Mouse (Mus musculus) liver, embryonic 14.5 days (tissue): Measurements from ENCODE around the gene Apobec1. TPM values are rescaled to one million over a fixed set of nuclear protein-coding genes. Genes with fewer than 3 reads are reported as not detected.

ENCODE experiments used
- ATAC-seq: fragments of 200-750 bp; cut with Nextera tagmentation; 2 replicates; pipeline ENCODE4 v1.8.0; 2017; ENCODE audit warnings: moderate number of reproducible peaks, mild to moderate bottlenecking, moderate library complexity; ENCODE audit not compliant: insufficient read depth
- DNase-seq, 3 experiments: peaks; one replicate each; pipeline ENCODE4 v3.0.0-alpha.2; 2012 to 2013; ENCODE audit warnings: low read depth in 3 of 3, low spot score in 3 of 3
- H3K27ac ChIP-seq: fragments of 300-500 bp; sonication (generic); 2 replicates; pipeline ENCODE4 v1.5.1; 2014; ENCODE audit warnings: moderate library complexity, mild to moderate bottlenecking, control low read depth, inconsistent platforms
- H3K27me3 ChIP-seq: fragments of 300-500 bp; sonication (generic); 2 replicates; pipeline ENCODE4 v1.6.1; 2014; ENCODE audit warnings: mild to moderate bottlenecking, low read length, moderate library complexity; ENCODE audit not compliant: control insufficient read depth, insufficient read depth
- H3K36me3 ChIP-seq: fragments of 300-500 bp; sonication (generic); replicated peaks from 2 replicates; pipeline ENCODE4 v1.6.1; 2014; ENCODE audit warnings: low read depth; ENCODE audit not compliant: control insufficient read depth, insufficient read depth
- H3K4me1 ChIP-seq, 2 experiments: fragments of 200-500 bp in 1 of 2; fragments of 300-500 bp in 1 of 2; sonication (generic) in 1 of 2; replicated peaks; 2 replicates each; pipeline ENCODE4 v1.6.1; 2012 to 2014; ENCODE audit warnings: antibody characterized with exemption in 1 of 2, inconsistent platforms in 1 of 2, low read length in 1 of 2; ENCODE audit not compliant: control insufficient read depth in 2 of 2, insufficient read depth in 2 of 2
- H3K4me2 ChIP-seq: fragments of 300-500 bp; sonication (generic); 2 replicates; pipeline ENCODE4 v1.6.1; 2014; ENCODE audit warnings: low read depth, mild to moderate bottlenecking, control low read depth, moderate library complexity
- H3K4me3 ChIP-seq, 2 experiments: fragments of 200-500 bp in 1 of 2; fragments of 300-500 bp in 1 of 2; sonication (generic) in 1 of 2; 2 replicates each; pipeline ENCODE4 v1.5.1; 2012 to 2014; ENCODE audit warnings: low read depth in 2 of 2, low read length in 2 of 2, mild to moderate bottlenecking in 2 of 2, control low read depth in 1 of 2, inconsistent platforms in 1 of 2, moderate library complexity in 1 of 2; ENCODE audit not compliant: insufficient read depth in 1 of 2
- H3K9ac ChIP-seq: fragments of 300-500 bp; sonication (generic); replicated peaks from 2 replicates; pipeline ENCODE4 v1.6.1; 2014; ENCODE audit warnings: mild to moderate bottlenecking, control low read depth, moderate library complexity
- H3K9me3 ChIP-seq: fragments of 300-500 bp; sonication (generic); 2 replicates; pipeline ENCODE4 v1.6.1; 2016; ENCODE audit warnings: low read length, mixed read lengths; ENCODE audit not compliant: control insufficient read depth
- CTCF ChIP-seq: IDR thresholded peaks from 2 replicates; pipeline ENCODE4 v1.5.1; 2016; ENCODE audit warnings: antibody characterized with exemption, low read depth, control low read depth
- EP300 ChIP-seq: IDR thresholded peaks from 2 replicates; pipeline ENCODE4 v1.6.1; 2016; ENCODE audit warnings: antibody characterized with exemption, low read depth
- WGBS: fragments of 180-500 bp; shearing (Covaris S2); extraction: QIAGEN DNeasy Blood & Tissue Kit; methylation state at CpG from one replicate; pipeline ENCODE4 v1.1.7; 2014; ENCODE audit not compliant: insufficient replicate concordance; 5-methylcytosine and 5-hydroxymethylcytosine counted together
- polyA plus RNA-seq, 2 experiments: library from polyadenylated mRNA; depleted of rRNA in 1 of 2; stranded (reverse) in 1 of 2; unstranded in 1 of 2; fragments of >200 nt; fragmentation: Nextera tagmentation in 1 of 2; extraction: Ambion mirVana in 1 of 2; gene quantifications; 2 replicates each; pipeline versions ENCODE4 v1.2.1 to v1.2.3; 2012 to 2014

The Apobec1 gene
- polyA plus RNA-seq, 2 experiments, result 4.2 to 4.3 TPM

DNA sequence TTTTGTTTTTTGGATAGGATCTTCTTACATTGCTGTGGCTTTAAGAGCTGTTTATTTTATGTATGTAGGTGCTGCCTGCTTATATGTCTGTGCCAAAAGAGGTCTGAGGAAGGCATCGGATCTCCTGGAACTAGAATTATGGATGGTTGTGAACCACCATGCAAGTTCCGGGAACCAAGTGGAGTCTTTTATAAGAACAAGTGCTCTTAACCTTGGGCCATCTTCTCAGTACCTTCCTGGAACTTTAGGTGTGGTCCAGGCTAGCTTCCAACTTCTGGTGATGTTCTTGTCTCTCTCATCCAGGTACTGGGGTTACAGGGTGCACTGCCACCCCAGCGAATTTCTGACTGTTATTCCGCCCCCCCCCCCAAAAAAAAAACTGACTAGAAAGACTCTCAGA is 10.2 kb upstream of the Apobec1 start:
- H3K4me1 ChIP-seq, result peaks cover 0 to 7% of the 10 kb centered on the region in 2 experiments; a peak in 2 of 4 replicates
- no peak for ATAC-seq
- H3K36me3 ChIP-seq, result no peaks in the 10 kb centered on the region
- no peak overlapping the region for H3K9ac ChIP-seq
- no peaks in the 10 kb centered on the region for H3K9me3 ChIP-seq
- no peak for DNase-seq
- H3K27me3 ChIP-seq, result no peaks in the 10 kb centered on the region
- H3K4me2 ChIP-seq, result no peak overlapping the region
- H3K27ac ChIP-seq, result no peak overlapping the region
- no peak overlapping the region for H3K4me3 ChIP-seq
- 49% methylated on average over 4 of the region's 4 CpGs for WGBS
- no peak for TF ChIP-seq EP300

DNA sequence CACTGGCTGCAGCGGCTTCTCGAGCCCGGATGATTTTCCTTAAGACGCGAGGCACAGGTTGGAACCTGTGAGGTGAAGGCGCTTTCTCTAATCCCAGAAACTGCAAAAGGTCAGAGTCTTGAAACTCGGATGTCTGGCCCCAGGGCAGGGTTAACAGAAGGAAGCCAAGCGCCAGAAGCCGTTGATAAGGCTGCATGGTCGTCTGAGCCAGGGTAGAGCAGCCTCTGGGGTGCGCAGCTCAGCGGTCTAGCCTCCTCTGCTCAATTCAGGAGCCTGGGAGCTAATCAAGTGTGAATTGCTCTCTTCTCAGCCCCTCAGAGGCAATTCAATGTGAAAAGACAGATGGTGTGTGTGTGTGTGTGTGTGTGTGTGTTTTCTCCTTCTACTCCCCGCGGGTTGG is 7.5 kb upstream of the Apobec1 start, which contains the start of gene Gdf3:
TSS of gene Gdf3 (minus strand) at position 317 of the 400 bp plus-strand sequence.
- no peaks in the 10 kb centered on the region for H3K36me3 ChIP-seq
- H3K4me2 ChIP-seq, result peak within 1 kb of the TSS; percentile 50
- peak; percentile 74; the same call in 1 of the 2 replicates for ATAC-seq
- H3K9me3 ChIP-seq, result no peaks in the 10 kb centered on the region
- peak within 1 kb of the TSS in 1 of 2 experiments; percentile 10; a peak in 1 of 4 replicates for H3K4me3 ChIP-seq
- no peak for TF ChIP-seq EP300
- no peak for TF ChIP-seq CTCF
- peaks cover 0 to 7% of the 10 kb centered on the region in 2 experiments; a peak in 2 of 4 replicates for H3K4me1 ChIP-seq
- H3K9ac ChIP-seq, result peak within 1 kb of the TSS; percentile 43
- no peak within 1 kb of the TSS for H3K27ac ChIP-seq
- no peaks in the 10 kb centered on the region for H3K27me3 ChIP-seq
- DNase-seq, result no peak
- 18% methylated on average over 14 of the region's 14 CpGs for WGBS

DNA sequence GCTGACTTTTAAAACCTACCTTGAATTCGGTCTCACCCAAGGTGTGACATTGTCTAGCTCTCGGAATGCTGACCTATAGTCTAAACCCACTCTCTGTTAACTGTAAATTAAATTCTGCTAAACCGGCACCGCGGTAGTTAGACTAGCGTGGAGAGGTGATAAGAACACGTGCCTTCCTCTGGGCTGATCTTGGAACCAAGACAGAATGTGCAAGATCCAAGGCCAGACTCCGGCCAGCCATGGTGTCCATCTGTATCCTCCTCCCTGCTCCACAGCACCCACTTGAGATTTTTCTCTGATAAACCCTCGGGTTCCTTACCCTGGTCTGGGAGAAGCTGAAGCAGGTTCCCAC is 7.1 kb upstream of the Apobec1 start:
- Histone ChIP-seq H3K4me1 (peaks cover 0 to 7% of the 10 kb centered on the region in 2 experiments; a peak in 2 of 4 replicates), H3K9ac (peak overlapping the region; percentile 43), H3K36me3 (no peaks in the 10 kb centered on the region), H3K27me3 (no peaks in the 10 kb centered on the region), H3K27ac (no peak overlapping the region), H3K9me3 (no peaks in the 10 kb centered on the region), H3K4me3 (peak overlapping the region in 1 of 2 experiments; percentile 6; a peak in 1 of 4 replicates), H3K4me2 (peak overlapping the region; percentile 50)
- DNase-seq, result no peak
- 16% methylated on average over 9 of the region's 9 CpGs for WGBS
- TF ChIP-seq EP300, result no peak
- no peak for TF ChIP-seq CTCF
- ATAC-seq, result peak; percentile 58; the same call in 1 of the 2 replicates

DNA sequence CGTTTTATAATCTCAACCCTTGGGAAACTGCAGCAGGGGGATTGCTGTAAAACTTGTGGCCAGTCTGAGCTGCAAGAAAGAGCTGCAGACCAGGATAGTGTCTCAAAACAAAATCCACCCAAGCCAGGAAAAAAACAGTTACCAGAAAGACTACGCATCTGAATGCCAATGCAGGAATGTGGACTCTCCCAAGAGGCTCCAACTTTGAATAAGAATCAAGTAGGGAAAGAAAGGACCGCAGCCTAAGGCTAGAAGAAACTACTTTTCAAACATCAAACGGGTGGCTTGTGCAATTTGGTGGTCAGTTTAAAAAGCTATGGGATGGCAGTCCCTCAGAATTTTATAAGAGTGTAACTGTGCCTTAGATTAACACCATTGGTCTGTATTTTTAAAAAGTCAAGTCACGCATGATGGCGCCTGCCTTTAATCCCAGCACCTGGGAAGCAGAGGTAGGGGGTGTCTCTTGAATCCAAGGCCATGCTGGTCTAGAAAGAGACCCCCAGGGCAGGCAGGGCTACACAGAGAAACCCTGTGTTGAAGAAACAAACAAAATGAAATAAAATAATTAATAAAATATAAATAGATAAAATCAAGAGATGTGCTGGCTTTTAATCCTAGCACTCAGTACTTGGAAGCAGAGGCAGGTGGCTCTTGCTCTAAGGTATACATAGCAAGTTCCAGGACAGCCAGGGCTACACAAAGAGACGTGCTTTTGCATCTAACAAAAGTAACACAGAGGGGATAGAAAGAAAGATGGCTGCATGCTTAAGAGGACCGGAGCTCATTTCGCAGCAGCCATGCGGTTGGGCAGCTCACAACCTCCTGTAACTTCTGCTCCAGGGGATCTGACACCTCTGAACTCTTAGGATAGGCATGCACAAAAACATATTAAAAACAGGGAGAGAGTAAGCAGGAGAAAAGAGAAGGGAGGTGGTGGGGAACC is 6.5 kb upstream of the Apobec1 start:
- Histone ChIP-seq H3K9me3 (no peaks in the 10 kb centered on the region), H3K4me1 (peaks cover 0 to 7% of the 10 kb centered on the region in 2 experiments; a peak in 2 of 4 replicates), H3K36me3 (no peaks in the 10 kb centered on the region), H3K27ac (no peak overlapping the region), H3K9ac (no peak overlapping the region; the same call in 1 of the 2 replicates), H3K4me2 (peak overlapping the region; percentile 50), H3K27me3 (no peaks in the 10 kb centered on the region), H3K4me3 (0 out of 4 replicates have a peak overlapping the region, but pooled peaks of 1 of the 2 experiments have one; percentile 10)
- WGBS, result 60% methylated on average over 10 of the region's 10 CpGs
- TF ChIP-seq EP300, result no peak
- TF ChIP-seq CTCF, result no peak
- no peak for ATAC-seq
- DNase-seq, result no peak

DNA sequence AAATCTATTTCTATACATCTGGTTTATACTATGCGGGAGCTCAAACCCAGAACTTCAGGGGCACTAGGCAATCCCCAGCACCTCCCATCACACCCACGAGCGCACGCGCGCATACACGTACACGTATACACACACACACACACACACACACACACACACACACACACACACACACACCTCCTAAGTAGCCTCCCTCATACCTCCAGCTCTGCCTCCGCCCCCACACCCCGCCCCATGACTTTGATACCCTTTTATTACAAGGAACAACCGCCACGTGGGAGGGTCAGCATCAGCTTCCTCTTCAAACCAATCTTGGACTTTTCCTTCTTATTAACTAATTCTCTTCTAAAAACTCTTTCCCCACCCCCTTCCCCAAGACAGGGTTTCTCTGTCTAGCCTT is 5.5 kb upstream of the Apobec1 start:
- WGBS, result 75% methylated on average over 12 of the region's 12 CpGs
- peaks cover 0 to 9% of the 10 kb centered on the region in 2 experiments; a peak in 2 of 4 replicates for H3K4me1 ChIP-seq
- ATAC-seq, result no peak

More for the DNA sequence above, 5.5 kb upstream of the Apobec1 start:
- H3K9ac ChIP-seq, result no peak overlapping the region
- no peak for DNase-seq
- TF ChIP-seq EP300, result no peak
- H3K27ac ChIP-seq, result no peak overlapping the region
- no peak overlapping the region for H3K4me3 ChIP-seq
- no peaks in the 10 kb centered on the region for H3K36me3 ChIP-seq
- no peaks in the 10 kb centered on the region for H3K27me3 ChIP-seq
- H3K4me2 ChIP-seq, result no peak overlapping the region
- H3K9me3 ChIP-seq, result no peaks in the 10 kb centered on the region
